Mouse (Mus musculus) olfactory bulb, adult 2 months (tissue): ENCODE results near the gene Akap9.

Experiments
- CTCF ChIP-seq: fragments of 200-500 bp; IDR thresholded peaks from 2 replicates; pipeline ENCODE4 v1.5.1; 2012; ENCODE audit warnings: low read depth, mild to moderate bottlenecking, low read length, moderate library complexity; ENCODE audit not compliant: insufficient read depth
- POLR2A ChIP-seq: fragments of 200-500 bp; IDR thresholded peaks from 2 replicates; pipeline ENCODE4 v1.6.1; 2012; ENCODE audit warnings: mild to moderate bottlenecking, low read depth, low read length, moderate library complexity; ENCODE audit not compliant: insufficient read depth

GRCm38 (mm10) chr5:4112570-4113098 is 184.8 kb downstream of the Akap9 start:
- TF ChIP-seq POLR2A, result no peak
- TF ChIP-seq CTCF, result no peak
